8 mouse cellular contexts compared by ENCODE assay signal in genomic region chr7:64326892-64327291, GRCm38 (mm10). TPM values are rescaled to one million over a fixed set of nuclear protein-coding genes. Genes with fewer than 3 reads are reported as not detected.
A peak's percentile ranks its signal among the peaks of the same experiment; 100 is the strongest.
DNase-seq lines count a peak whose midpoint lies in the region; ATAC-seq and TF ChIP-seq lines count a peak whose summit lies in the region.

No protein-coding gene starts in this region.

- 0 out of 2 replicates have a peak, but pooled peaks have one; percentile 18 for TF ChIP-seq EP300 in CH12.LX (IDR thresholded peaks at IDR 0.05; ENCODE audit: low read length)

- TF ChIP-seq RAD21 in CH12.LX (IDR thresholded peaks at IDR 0.05; ENCODE audit: low read depth, low read length), result peak; percentile 61

- no peaks in the 10 kb centered on the region for H3K79me2 ChIP-seq in CH12.LX (replicated peaks; ENCODE audit: control insufficient read depth, extremely low read depth, insufficient read depth, poor library complexity, severe bottlenecking)

- 16% methylated on average over 1 of the region's 1 CpGs for WGBS in forebrain, embryonic 10.5 days
- 7% methylated on average over 1 of the region's 1 CpGs for WGBS in lung, adult 2 months

- no peak overlapping the region for H3K4me3 ChIP-seq in CH12.LX (replicated peaks in 1 of 3; ENCODE audit: low read depth in 2 of 3, low read length in 2 of 3, poor library complexity in 1 of 3)
- H3K4me3 ChIP-seq in forebrain, embryonic 10.5 days, result no peak overlapping the region
- H3K4me3 ChIP-seq in lung, adult 2 months (replicated peaks; ENCODE audit: extremely low read depth, low read depth, low read length), result no peak overlapping the region

- TF ChIP-seq POLR2A in CH12.LX (IDR thresholded peaks at IDR 0.05; ENCODE audit: low read depth, low read length), result no peak
- no peak for TF ChIP-seq POLR2A in lung, adult 2 months (IDR thresholded peaks at IDR 0.05; ENCODE audit: borderline replicate concordance, extremely low read depth, low read depth, low read length)

- peak; percentile 87 for DNase-seq in CH12.LX (ENCODE audit: extremely low read depth)
- peak; percentile 80 for DNase-seq in brain, adult 2 months (ENCODE audit: low read depth, low spot score)
- peak; percentile 71 for DNase-seq in forebrain, embryonic 10.5 days (ENCODE audit: extremely low spot score, low spot score)
- DNase-seq in heart, postnatal 36 days, result peak; percentile 82 to 92
- peak; percentile 87 for DNase-seq in layer of hippocampus, adult 11-12 months (ENCODE audit: low spot score)
- peak; percentile 86 for DNase-seq in lung, adult 2 months
- DNase-seq in testis, postnatal 10 days (ENCODE audit: low spot score), result peak; percentile 90

- no peaks in the 10 kb centered on the region for H3K9me3 ChIP-seq in CH12.LX (replicated peaks; ENCODE audit: low read length)
- no peaks in the 10 kb centered on the region for H3K9me3 ChIP-seq in forebrain, embryonic 10.5 days

- intact Hi-C loops in heart, postnatal 36 days (cut with DNase I), result loop anchor here (1.0 to 5.0 kb wide), 3 partner anchors 40 to 574 kb away; partner anchors contain the start of gene Mtmr10

- no peak overlapping the region for H3K9ac ChIP-seq in CH12.LX (ENCODE audit: insufficient read depth, low read depth)

- ATAC-seq in neutrophil, adult 5-6 weeks (ENCODE audit: extremely low read depth, insufficient number of reproducible peaks, low FRiP score, poor library complexity, severe bottlenecking), result peak; percentile 95

- H3K4me1 ChIP-seq in CH12.LX (ENCODE audit: control insufficient read depth in 1 of 2, insufficient read depth in 2 of 2), result peaks cover 4 to 12% of the 10 kb centered on the region in 2 experiments
- no peaks in the 10 kb centered on the region for H3K4me1 ChIP-seq in forebrain, embryonic 10.5 days
- no peaks in the 10 kb centered on the region; the same call in 1 of the 2 replicates for H3K4me1 ChIP-seq in lung, adult 2 months (ENCODE audit: control insufficient read depth, insufficient read depth, low read length)

- peaks cover 3 to 9% of the 10 kb centered on the region in 2 experiments for H3K36me3 ChIP-seq in CH12.LX (replicated peaks in 1 of 2; ENCODE audit: control insufficient read depth in 1 of 2, insufficient read depth in 1 of 2, low read length in 1 of 2)
- peaks cover 29% of the 10 kb centered on the region for H3K36me3 ChIP-seq in forebrain, embryonic 10.5 days (replicated peaks)

- no peaks in the 10 kb centered on the region for H3K27me3 ChIP-seq in CH12.LX (replicated peaks)
- H3K27me3 ChIP-seq in forebrain, embryonic 10.5 days (ENCODE audit: poor library complexity, severe bottlenecking), result no peaks in the 10 kb centered on the region

- no peak overlapping the region for H3K4me2 ChIP-seq in CH12.LX (ENCODE audit: insufficient read depth, low read depth, poor library complexity, severe bottlenecking)

- no peak overlapping the region for H3K27ac ChIP-seq in CH12.LX (ENCODE audit: insufficient read depth, low read depth)
- H3K27ac ChIP-seq in forebrain, embryonic 10.5 days, result no peak overlapping the region

- in situ Hi-C loops in CH12.LX (cut with MboI; ENCODE audit: low pct_ligation_motif_present, low pct_unique_long_range_greater_than_20kb, low sequenced_read_pairs), result no loop called here

- dilution Hi-C loops in CH12.LX (cut with MboI; ENCODE audit: extremely low pct_ligation_motif_present, extremely low pct_unique_long_range_greater_than_20kb, low sequenced_read_pairs), result no loop called here

- TF ChIP-seq CTCF in CH12.LX (conservative IDR thresholded peaks at IDR 0.05 in 1 of 2, IDR thresholded peaks at IDR 0.05 in 1 of 2; ENCODE audit: low read depth in 2 of 2, low read length in 2 of 2), result peak; percentile 51 to 80; a peak in 3 of 4 replicates
- peak; percentile 89 for TF ChIP-seq CTCF in lung, adult 2 months (IDR thresholded peaks at IDR 0.05; ENCODE audit: insufficient read depth, low read length)

TF ChIP-seq in CH12.LX, 34 proteins besides CTCF, POLR2A, EP300 and RAD21:
- TF ChIP-seq TCF12 (IDR thresholded peaks at IDR 0.05; ENCODE audit: low read depth, low read length) (0 out of 2 replicates have a peak, but pooled peaks have one; percentile 28), MYC (IDR thresholded peaks at IDR 0.05; ENCODE audit: low read depth, low read length) (peak; percentile 56; the same call in 1 of the 2 replicates), CHD1 (IDR thresholded peaks at IDR 0.05; ENCODE audit: low read depth, low read length) (peak; percentile 99), ETS1 (conservative IDR thresholded peaks at IDR 0.05; ENCODE audit: low read depth, low read length) (no peak), MAFK (IDR thresholded peaks at IDR 0.05; ENCODE audit: insufficient replicate concordance, low read length) (no peak), SMC3 (IDR thresholded peaks at IDR 0.05; ENCODE audit: low read depth, low read length) (peak; percentile 91), IRF4 (IDR thresholded peaks at IDR 0.05; ENCODE audit: low read depth, low read length) (0 out of 2 replicates have a peak, but pooled peaks have one; percentile 14)

RNA-seq across cellular contexts. Expression of gene Mtmr10, which starts 39.4 kb away (rescaled TPM):
- total RNA-seq in CH12.LX (2012; rRNA removed) (1.8 and 2.5 TPM in 2 replicates), CH12.LX (2014; rRNA removed) (1.8 and 2.1 TPM in 2 replicates)
- 1.9 and 2.0 TPM in 2 replicates for polyA plus RNA-seq in CH12.LX (2012; ENCODE audit: insufficient read length, low read depth)
- polyA plus RNA-seq in forebrain, embryonic 10.5 days (2016; fragmentation: Nextera tagmentation; extraction: Ambion mirVana), result 10.2 and 11.5 TPM in 2 replicates
- 10 to 100 TPM; 13.4 to 13.9 TPM for total RNA-seq in heart, postnatal 36 days (2021)
- 10.9 and 13.9 TPM in 2 replicates for polyA plus RNA-seq in lung, adult 2 months (2012; rRNA removed)
- 12.4 and 13.3 TPM in 2 replicates for total RNA-seq in neutrophil, adult 5-6 weeks (2017)

RNA-seq across cellular contexts. Expression of gene Fan1, which starts 47.0 kb away (rescaled TPM):
- total RNA-seq in CH12.LX (2012; rRNA removed) (4.6 and 5.2 TPM in 2 replicates), CH12.LX (2014; rRNA removed) (2.3 and 2.6 TPM in 2 replicates)
- polyA plus RNA-seq in CH12.LX (2012; ENCODE audit: insufficient read length, low read depth), result 3.0 and 3.6 TPM in 2 replicates
- polyA plus RNA-seq in forebrain, embryonic 10.5 days (2016; fragmentation: Nextera tagmentation; extraction: Ambion mirVana), result 9.5 and 10.4 TPM in 2 replicates
- total RNA-seq in heart, postnatal 36 days (2021), result 1 to 10 TPM; 8.9 to 9.9 TPM
- polyA plus RNA-seq in lung, adult 2 months (2012; rRNA removed), result 2.7 and 3.8 TPM in 2 replicates
- total RNA-seq in neutrophil, adult 5-6 weeks (2017), result 6.3 and 6.4 TPM in 2 replicates
